Mouse (Mus musculus) heart, embryonic 13.5 days (tissue): ENCODE measurements around the gene Pdia5. TPM values are rescaled to one million over a fixed set of nuclear protein-coding genes. Genes with fewer than 3 reads are reported as not detected.
A peak's percentile ranks its signal among the peaks of the same experiment; 100 is the strongest.

Source experiments
- ATAC-seq: fragments of 200-750 bp; cut with Nextera tagmentation; 2 replicates; pipeline ENCODE4 v1.8.0; 2017; ENCODE audit warnings: moderate TSS enrichment; ENCODE audit not compliant: insufficient number of reproducible peaks, low FRiP score, low TSS enrichment; ENCODE audit errors: extremely low read depth
- H3K27ac ChIP-seq: fragments of 300-500 bp; sonication (generic); replicated peaks from 2 replicates; pipeline ENCODE4 v1.5.1; 2015; ENCODE audit warnings: moderate library complexity, mild to moderate bottlenecking, inconsistent platforms
- H3K27me3 ChIP-seq: fragments of 300-500 bp; sonication (generic); replicated peaks from 2 replicates; pipeline ENCODE4 v1.6.1; 2015; ENCODE audit warnings: mild to moderate bottlenecking, inconsistent platforms
- H3K36me3 ChIP-seq: fragments of 300-500 bp; sonication (generic); 2 replicates; pipeline ENCODE4 v1.6.1; 2015; ENCODE audit warnings: mild to moderate bottlenecking, inconsistent platforms
- H3K4me1 ChIP-seq: fragments of 300-500 bp; sonication (generic); 2 replicates; pipeline ENCODE4 v1.6.1; 2015; ENCODE audit warnings: inconsistent platforms
- H3K4me2 ChIP-seq: fragments of 300-500 bp; sonication (generic); 2 replicates; pipeline ENCODE4 v1.6.1; 2015; ENCODE audit warnings: inconsistent platforms, mild to moderate bottlenecking, moderate library complexity
- H3K4me3 ChIP-seq: fragments of 300-500 bp; sonication (generic); 2 replicates; pipeline ENCODE4 v1.5.1; 2015; ENCODE audit warnings: moderate library complexity, mild to moderate bottlenecking, inconsistent platforms
- H3K9ac ChIP-seq: fragments of 300-500 bp; sonication (generic); 2 replicates; pipeline ENCODE4 v1.6.1; 2015; ENCODE audit warnings: inconsistent platforms, mild to moderate bottlenecking, moderate library complexity
- H3K9me3 ChIP-seq: fragments of 300-500 bp; sonication (generic); 2 replicates; pipeline ENCODE4 v1.6.1; 2016; ENCODE audit warnings: inconsistent platforms
- WGBS: fragments of 180-500 bp; shearing (Covaris S2); methylation state at CpG from one replicate; pipeline ENCODE4 v1.1.7; 2015; ENCODE audit warnings: mixed read lengths; 5-methylcytosine and 5-hydroxymethylcytosine counted together
- polyA plus RNA-seq: library from polyadenylated mRNA; unstranded; fragments of >200 nt; fragmentation: Nextera tagmentation; extraction: Ambion mirVana; gene quantifications from 2 replicates; pipeline ENCODE4 v1.2.1, GENCODE M21; 2015

Gene Pdia5
- polyA plus RNA-seq, result 28.2 and 31.6 TPM in 2 replicates

DNA sequence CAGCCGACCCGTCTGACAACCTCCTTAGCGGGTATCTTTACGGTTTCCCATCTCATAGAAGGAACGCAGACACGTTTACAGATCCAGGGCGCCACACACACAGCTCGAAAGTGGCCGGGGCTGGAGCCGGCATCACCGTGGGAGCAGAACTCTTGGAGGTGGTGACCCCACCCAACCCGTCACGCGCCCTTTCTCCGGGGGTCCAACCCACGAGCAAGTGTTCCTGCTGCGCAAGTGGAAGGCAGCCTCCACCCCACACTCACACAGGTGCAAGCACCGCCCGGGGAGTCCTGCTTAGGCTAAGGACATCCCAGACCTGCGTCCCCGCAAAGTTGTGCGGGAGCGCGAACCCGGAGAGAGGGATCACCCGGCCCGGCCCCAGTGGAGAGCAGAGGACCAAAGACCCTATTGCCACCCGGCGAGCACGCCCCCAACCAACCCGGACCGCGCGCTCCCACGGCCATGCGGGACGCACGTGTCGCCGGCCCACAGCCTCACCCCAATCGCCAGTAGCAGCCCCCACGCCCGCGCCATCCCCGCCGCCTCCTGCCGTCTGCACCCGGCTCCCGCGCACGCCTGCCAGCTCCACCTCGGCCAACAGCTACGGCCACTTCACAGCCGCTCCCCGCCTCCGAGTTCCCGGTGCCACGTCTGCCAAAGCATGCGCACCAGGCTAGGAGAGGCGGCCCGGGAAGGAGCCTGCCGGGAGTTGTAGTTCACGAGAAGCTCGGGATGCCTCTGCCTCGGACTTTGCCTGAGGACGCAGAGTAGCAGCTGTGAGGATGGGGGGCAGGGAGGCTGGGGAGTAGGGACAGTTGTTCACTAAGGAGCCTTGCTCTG, at the start of gene Pdia5:
TSS of gene Pdia5 (minus strand) at position 643 of the 840 bp plus-strand sequence.
- peaks cover 25% of the 10 kb centered on the region for H3K4me1 ChIP-seq
- peak within 1 kb of the TSS; percentile 89 for H3K4me3 ChIP-seq
- peak within 1 kb of the TSS; percentile 89 for H3K9ac ChIP-seq
- WGBS, result under 1% methylated on average over 66 of the region's 66 CpGs
- peak within 1 kb of the TSS; percentile 94 for H3K4me2 ChIP-seq
- no peaks in the 10 kb centered on the region for H3K9me3 ChIP-seq
- H3K27ac ChIP-seq, result no peak within 1 kb of the TSS
- peak; percentile 76 for ATAC-seq
- H3K27me3 ChIP-seq, result no peaks in the 10 kb centered on the region
- no peaks in the 10 kb centered on the region for H3K36me3 ChIP-seq

DNA sequence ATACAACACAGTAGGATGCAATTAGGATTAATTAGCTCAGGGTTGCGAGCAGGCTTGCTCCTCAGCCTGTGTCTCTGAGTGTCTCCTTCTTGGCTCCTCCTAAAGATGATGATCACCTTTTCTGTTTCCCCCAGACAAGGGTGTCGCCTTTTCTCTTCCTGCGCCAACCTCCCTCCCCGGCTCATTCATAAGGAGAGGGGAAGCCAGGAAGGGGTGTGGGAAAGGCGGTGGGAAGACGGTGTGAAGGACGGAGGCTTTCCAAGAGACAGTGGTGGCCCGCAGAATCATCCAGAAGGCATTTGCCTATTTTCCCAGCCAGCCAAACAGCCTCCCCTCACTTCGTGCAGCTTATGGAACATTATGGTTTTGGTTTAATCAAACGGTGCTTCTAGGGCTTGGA, 48.4 kb upstream of the Pdia5 start:
- no peak for ATAC-seq
- 46% methylated on average over 10 of the region's 10 CpGs for WGBS
- peaks cover 27% of the 10 kb centered on the region for H3K4me1 ChIP-seq
- no peak overlapping the region for H3K4me3 ChIP-seq
- no peaks in the 10 kb centered on the region for H3K9me3 ChIP-seq
- no peak overlapping the region for H3K4me2 ChIP-seq
- H3K36me3 ChIP-seq, result no peaks in the 10 kb centered on the region
- H3K27me3 ChIP-seq, result peaks cover 98% of the 10 kb centered on the region
- no peak overlapping the region for H3K9ac ChIP-seq
- no peak overlapping the region for H3K27ac ChIP-seq

DNA sequence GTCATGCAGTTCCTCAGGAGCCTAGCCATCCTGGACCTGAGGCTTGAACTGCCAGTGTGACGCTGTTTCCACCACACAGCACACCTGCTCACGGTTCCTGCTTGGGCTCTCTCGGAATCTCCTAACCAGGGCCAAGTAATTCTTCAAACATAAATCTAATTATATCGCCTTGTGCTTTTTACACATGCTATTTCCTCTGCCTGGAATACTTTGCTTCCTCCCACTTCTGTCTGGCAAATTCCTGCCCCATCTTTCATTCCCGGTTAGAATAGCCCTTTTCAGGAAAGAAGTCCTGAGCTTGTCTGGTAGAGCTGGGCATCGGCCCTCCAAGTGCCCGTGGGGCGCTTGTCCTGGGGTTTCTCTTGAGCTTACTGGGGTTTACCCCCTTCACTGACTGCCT, 47.0 kb upstream of the Pdia5 start:
- 73% methylated on average over 8 of the region's 8 CpGs for WGBS
- Histone ChIP-seq H3K4me2 (no peak overlapping the region), H3K36me3 (no peaks in the 10 kb centered on the region), H3K27ac (no peak overlapping the region), H3K4me3 (no peak overlapping the region), H3K4me1 (peaks cover 24% of the 10 kb centered on the region), H3K27me3 (peaks cover 94% of the 10 kb centered on the region), H3K9me3 (no peaks in the 10 kb centered on the region), H3K9ac (no peak overlapping the region)
- ATAC-seq, result no peak

DNA sequence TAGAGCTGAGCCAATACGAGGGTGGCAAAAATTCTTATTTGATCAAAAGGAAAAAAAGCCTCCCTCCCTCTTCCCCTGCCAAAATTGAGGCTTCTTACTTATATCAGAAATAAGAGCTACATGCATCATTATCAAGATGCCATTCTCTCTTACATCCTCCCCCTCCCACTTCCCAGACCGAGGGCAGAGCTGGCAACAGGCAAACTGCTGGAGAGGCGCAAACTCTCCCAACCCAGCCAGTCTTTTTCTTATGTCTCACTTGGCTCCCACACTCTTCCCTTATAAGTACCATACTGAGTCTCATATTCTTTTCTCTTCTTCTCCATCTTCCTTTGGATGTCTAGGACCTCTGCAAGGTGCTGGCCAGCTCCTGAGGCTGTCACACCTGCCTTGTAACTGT, 44.0 kb upstream of the Pdia5 start:
- H3K27ac ChIP-seq, result no peak overlapping the region
- no peak for ATAC-seq
- 45% methylated on average over 3 of the region's 3 CpGs for WGBS
- peaks cover 81% of the 10 kb centered on the region for H3K27me3 ChIP-seq
- H3K9me3 ChIP-seq, result no peaks in the 10 kb centered on the region
- H3K36me3 ChIP-seq, result no peaks in the 10 kb centered on the region
- H3K4me3 ChIP-seq, result no peak overlapping the region
- H3K4me1 ChIP-seq, result no peaks in the 10 kb centered on the region
- no peak overlapping the region for H3K9ac ChIP-seq
- H3K4me2 ChIP-seq, result no peak overlapping the region

DNA sequence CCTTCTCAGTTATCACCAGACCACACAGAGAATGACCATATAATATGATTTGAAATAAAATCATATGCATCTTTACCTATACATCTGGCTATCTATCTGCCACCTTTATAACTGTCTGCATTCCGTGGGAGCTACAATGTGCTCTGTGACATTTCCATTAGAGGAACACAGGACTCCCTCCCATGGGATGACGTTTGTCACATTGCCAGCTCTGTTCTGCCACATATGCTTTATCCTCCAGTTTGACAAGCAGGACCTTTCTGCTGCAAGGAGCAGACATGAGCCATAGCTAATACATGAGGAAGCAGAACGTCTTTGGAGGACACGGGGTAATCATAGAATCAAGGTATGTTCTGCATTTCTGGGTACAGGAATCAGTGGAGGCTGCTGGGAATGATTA, 33.5 kb upstream of the Pdia5 start:
- no peaks in the 10 kb centered on the region for H3K9me3 ChIP-seq
- ATAC-seq, result no peak
- H3K4me2 ChIP-seq, result no peak overlapping the region
- no peak overlapping the region for H3K27ac ChIP-seq
- WGBS, result 64% methylated on average over 4 of the region's 4 CpGs
- peaks cover 3% of the 10 kb centered on the region; the same call in 1 of the 2 replicates for H3K27me3 ChIP-seq
- H3K36me3 ChIP-seq, result no peaks in the 10 kb centered on the region
- no peak overlapping the region for H3K4me3 ChIP-seq
- no peaks in the 10 kb centered on the region for H3K4me1 ChIP-seq
- no peak overlapping the region for H3K9ac ChIP-seq

DNA sequence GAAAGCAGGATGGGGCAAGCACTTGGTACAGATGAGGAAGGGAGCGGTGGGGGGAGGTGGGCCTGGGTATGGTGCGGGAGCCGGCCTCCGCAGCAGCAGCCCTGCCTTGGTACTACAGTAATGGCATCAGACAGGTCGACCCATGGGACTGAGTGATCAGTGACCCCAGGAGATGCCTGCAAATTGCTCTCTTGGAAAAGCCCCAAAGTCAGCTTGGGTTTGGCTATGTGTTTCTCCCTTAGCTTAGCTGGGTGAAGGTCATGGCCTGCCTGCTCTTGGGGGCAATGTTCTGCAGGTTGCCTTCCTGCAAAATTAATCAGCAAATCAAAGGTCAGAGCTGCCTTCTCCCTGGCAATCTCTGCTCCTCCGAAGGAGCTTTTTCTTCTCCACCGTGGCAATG, 28.6 kb upstream of the Pdia5 start:
- Histone ChIP-seq H3K36me3 (no peaks in the 10 kb centered on the region), H3K4me2 (no peak overlapping the region), H3K9me3 (no peaks in the 10 kb centered on the region), H3K4me1 (peaks cover 12% of the 10 kb centered on the region), H3K4me3 (no peak overlapping the region), H3K27ac (no peak overlapping the region), H3K9ac (no peak overlapping the region), H3K27me3 (no peaks in the 10 kb centered on the region)
- ATAC-seq, result no peak
- WGBS, result 66% methylated on average over 7 of the region's 7 CpGs

DNA sequence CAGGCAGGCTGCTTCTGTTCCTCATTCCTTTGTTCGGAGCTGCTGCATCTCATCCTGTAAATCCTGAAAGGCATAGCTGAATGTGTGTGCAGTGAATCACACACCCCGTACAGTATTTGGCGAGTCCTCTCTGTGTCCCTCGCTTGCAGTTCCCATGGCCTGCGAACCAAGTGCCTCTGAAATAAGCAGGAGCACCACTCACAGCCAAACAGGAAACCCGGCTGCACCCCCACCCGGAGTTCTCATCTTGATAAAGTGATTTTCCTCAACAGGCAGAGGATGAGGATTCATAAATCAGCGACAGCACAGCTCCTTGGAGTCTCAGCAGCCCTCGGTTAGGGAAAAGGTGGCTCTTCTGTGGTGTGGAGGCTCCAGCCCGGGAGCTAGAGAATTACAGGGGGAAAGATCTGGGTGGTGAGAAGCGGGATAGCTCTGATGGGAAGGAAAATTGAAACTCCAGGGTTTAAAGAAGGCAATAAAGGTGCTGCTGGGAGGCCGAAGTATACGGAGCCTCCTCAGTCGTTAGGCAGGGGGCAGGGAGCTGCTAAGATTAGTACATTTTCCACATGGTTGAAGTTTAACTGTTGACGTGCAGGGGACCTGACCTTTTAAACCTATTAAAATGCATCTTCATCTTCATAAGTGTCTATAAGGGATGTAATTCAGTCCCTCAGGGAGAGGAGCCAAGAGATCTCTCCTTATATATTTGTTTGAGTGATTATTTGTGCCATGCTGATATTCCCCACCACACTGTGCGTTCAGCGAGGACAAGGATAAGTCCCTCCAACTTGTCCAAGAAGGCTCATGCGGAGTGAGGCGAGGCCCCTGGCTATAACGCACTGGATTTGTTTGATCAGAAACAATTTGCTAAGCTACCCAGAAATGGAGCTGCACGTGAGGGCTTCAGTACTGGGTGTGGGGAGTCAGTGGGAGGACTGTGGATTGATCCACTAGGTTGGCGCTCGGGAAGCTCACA, 27.6 kb upstream of the Pdia5 start:
- peak overlapping the region; percentile 52; the same call in 1 of the 2 replicates for H3K9ac ChIP-seq
- 53% methylated on average over 23 of the region's 23 CpGs for WGBS
- H3K36me3 ChIP-seq, result no peaks in the 10 kb centered on the region
- no peak overlapping the region for H3K27ac ChIP-seq
- no peaks in the 10 kb centered on the region for H3K9me3 ChIP-seq
- no peak for ATAC-seq
- no peak overlapping the region for H3K4me3 ChIP-seq
- peak overlapping the region; percentile 42 for H3K4me2 ChIP-seq
- no peaks in the 10 kb centered on the region for H3K27me3 ChIP-seq
- peaks cover 12% of the 10 kb centered on the region for H3K4me1 ChIP-seq

DNA sequence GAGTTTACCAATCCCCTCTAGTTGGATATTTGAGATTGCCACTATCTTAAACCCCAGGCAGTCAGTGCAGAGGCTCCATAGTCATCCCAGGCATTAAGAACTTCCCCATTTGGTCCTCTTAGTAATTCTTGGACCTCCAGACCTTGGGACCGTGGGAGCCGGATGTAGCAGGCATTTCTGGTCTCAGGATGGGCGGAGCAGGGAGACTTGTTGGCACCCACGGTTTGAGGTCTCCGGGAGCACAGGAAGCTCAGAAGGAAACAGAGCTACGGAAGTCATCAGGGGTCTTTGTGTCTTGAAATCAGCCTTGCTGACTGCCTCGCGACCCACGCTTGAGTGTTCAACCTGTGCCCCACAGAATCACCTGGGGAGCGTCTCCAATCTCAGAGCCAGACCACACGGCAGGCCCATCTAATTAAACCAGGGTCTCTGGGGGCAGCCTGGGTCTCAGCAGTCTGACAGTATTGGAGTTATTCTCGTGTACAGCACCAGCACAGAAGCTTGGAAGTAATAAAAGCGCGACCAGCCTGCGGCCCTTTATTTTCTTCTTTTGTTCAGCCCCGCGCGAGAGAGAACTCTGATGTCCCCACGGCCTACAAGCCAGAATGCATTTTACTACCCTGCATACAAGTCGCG, 25.4 kb upstream of the Pdia5 start:
- no peak overlapping the region for H3K4me2 ChIP-seq
- ATAC-seq, result no peak

DNA sequence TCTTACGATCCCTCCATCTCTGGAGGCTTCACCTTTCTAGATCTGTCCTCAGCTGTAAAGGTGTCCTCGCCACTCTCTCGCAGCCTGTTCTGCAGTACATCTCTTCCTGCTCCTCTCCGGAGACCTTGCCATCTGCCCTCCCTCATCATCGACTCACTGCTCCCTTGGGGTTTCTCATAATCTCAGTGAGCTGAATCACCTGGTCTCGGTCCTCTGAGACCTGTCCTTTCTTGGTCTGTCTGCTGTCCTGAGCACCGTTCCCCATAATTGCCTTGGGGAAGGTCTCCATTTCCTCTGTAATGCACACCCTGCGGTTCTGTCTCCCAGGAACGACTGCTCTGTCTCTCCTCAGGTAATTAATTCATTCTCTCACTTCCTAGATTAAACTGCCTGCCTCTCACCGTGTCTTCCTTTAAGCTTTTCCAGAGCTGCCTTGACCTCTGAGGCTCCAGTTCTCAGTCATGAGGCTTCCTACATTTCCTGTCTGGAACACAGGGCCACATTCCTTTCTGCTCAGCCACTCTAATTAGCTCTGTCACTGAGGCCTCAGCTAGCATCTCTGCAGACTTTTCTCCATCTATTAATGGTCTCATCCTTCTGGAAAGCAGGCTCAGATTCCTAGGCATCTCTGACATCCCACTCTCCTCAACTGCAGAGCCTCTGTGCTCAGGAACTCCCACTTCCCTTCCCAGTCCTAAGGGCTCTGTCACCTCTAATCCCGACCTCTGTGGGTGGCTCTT, 18.8 kb upstream of the Pdia5 start:
- Histone ChIP-seq H3K9ac (no peak overlapping the region), H3K27ac (no peak overlapping the region), H3K4me2 (no peak overlapping the region), H3K4me1 (peaks cover 12% of the 10 kb centered on the region), H3K36me3 (no peaks in the 10 kb centered on the region), H3K9me3 (no peaks in the 10 kb centered on the region), H3K4me3 (no peak overlapping the region), H3K27me3 (no peaks in the 10 kb centered on the region)
- no peak for ATAC-seq
- 44% methylated on average over 11 of the region's 11 CpGs for WGBS

More for the DNA sequence above, 25.4 kb upstream of the Pdia5 start:
- Histone ChIP-seq H3K4me3 (no peak overlapping the region), H3K27me3 (no peaks in the 10 kb centered on the region), H3K36me3 (no peaks in the 10 kb centered on the region), H3K4me1 (peaks cover 12% of the 10 kb centered on the region), H3K9ac (no peak overlapping the region), H3K9me3 (no peaks in the 10 kb centered on the region), H3K27ac (no peak overlapping the region)
- 67% methylated on average over 21 of the region's 21 CpGs for WGBS

DNA sequence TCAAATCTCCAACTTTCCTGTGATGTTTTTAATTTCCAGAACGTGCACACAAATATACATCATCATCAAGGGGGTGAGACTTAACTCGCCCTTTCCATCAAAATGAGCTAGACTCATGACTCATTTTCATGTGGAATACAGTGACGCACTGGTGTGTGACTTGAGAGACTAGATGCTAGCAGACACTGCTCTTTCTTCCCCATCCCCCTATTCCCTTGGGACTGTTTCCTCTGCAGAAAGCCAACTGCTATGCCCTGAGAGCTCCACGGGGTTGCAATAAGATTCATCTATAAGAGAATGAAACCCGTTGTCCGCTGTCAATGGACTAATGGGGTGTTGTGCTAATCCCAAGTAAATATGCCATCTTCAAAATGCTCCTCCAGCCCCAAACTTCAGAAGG, 17.9 kb upstream of the Pdia5 start:
- Histone ChIP-seq H3K27me3 (no peaks in the 10 kb centered on the region), H3K9me3 (peaks cover 4% of the 10 kb centered on the region; the same call in 1 of the 2 replicates), H3K4me1 (peaks cover 12% of the 10 kb centered on the region), H3K27ac (no peak overlapping the region), H3K36me3 (no peaks in the 10 kb centered on the region), H3K4me2 (no peak overlapping the region), H3K9ac (no peak overlapping the region), H3K4me3 (no peak overlapping the region)
- no peak for ATAC-seq
- WGBS, result 76% methylated on average over 6 of the region's 6 CpGs
